Comparison of ENCODE assay signal across 11 mouse cellular contexts in genomic region chr11:5732401-5732800, GRCm38 (mm10). TPM values are rescaled to one million over a fixed set of nuclear protein-coding genes. Genes with fewer than 3 reads are reported as not detected.
DNase-seq lines count a peak whose midpoint lies in the region; ATAC-seq and TF ChIP-seq lines count a peak whose summit lies in the region.
"Had no signal": no experiment of that assay in that cellular context is flagged by ENCODE, and none has a peak within 500 bp of the region (broad histone marks: within the 10 kb centered on the region; RNA-seq: fewer than 3 reads in every experiment).

No protein-coding gene starts in this region.

- no peak overlapping the region for H3K27ac ChIP-seq in heart, embryonic 12.5 days (ENCODE audit: poor library complexity, severe bottlenecking)
- H3K27ac ChIP-seq in stomach, embryonic 14.5 days (ENCODE audit: low read length) = peak overlapping the region; percentile 1; the same call in 1 of the 2 replicates
- no peak overlapping the region for H3K27ac ChIP-seq in stomach, postnatal 0 days (replicated peaks)
- H3K27ac ChIP-seq in limb, embryonic 12.5 days = peak overlapping the region; percentile 46; the same call in 1 of the 2 replicates
- H3K27ac ChIP-seq: macrophage had no signal

- DNase-seq in heart, postnatal 14 days = no peak
- DNase-seq in stomach, postnatal 0 days (ENCODE audit: low spot score) = no peak
- DNase-seq in cerebellum, adult 9-10 months = no peak
- no peak for DNase-seq in adrenal gland, postnatal 36 days
- DNase-seq: kidney, postnatal 25 days; liver, postnatal 0 days; thymus, postnatal 25 days had no signal

- H3K9me3 ChIP-seq in heart, embryonic 12.5 days (replicated peaks) = no peaks in the 10 kb centered on the region
- no peaks in the 10 kb centered on the region for H3K9me3 ChIP-seq in stomach, embryonic 14.5 days (ENCODE audit: control insufficient read depth, low read depth, low read length)
- H3K9me3 ChIP-seq in stomach, postnatal 0 days (ENCODE audit: control insufficient read depth, low read length) = no peaks in the 10 kb centered on the region
- no peaks in the 10 kb centered on the region for H3K9me3 ChIP-seq in limb, embryonic 12.5 days

- H3K9ac ChIP-seq in heart, embryonic 12.5 days = peak overlapping the region; percentile 6; the same call in 1 of the 2 replicates
- H3K9ac ChIP-seq in stomach, embryonic 14.5 days (replicated peaks; ENCODE audit: low read depth, low read length) = no peak overlapping the region
- H3K9ac ChIP-seq in stomach, postnatal 0 days (ENCODE audit: low read length) = no peak overlapping the region
- H3K9ac ChIP-seq in limb, embryonic 12.5 days (replicated peaks) = no peak overlapping the region
- H3K9ac ChIP-seq: liver, postnatal 0 days had no signal

- H3K27me3 ChIP-seq in heart, embryonic 12.5 days (replicated peaks) = no peaks in the 10 kb centered on the region
- H3K27me3 ChIP-seq in stomach, embryonic 14.5 days (ENCODE audit: control insufficient read depth, insufficient read depth, low read length) = no peaks in the 10 kb centered on the region
- H3K27me3 ChIP-seq in stomach, postnatal 0 days (ENCODE audit: control insufficient read depth, insufficient read depth, low read length) = no peaks in the 10 kb centered on the region
- H3K27me3 ChIP-seq in limb, embryonic 12.5 days = no peaks in the 10 kb centered on the region

- H3K4me2 ChIP-seq in heart, embryonic 12.5 days = no peak overlapping the region
- H3K4me2 ChIP-seq in stomach, embryonic 14.5 days (replicated peaks; ENCODE audit: low read depth, low read length) = no peak overlapping the region
- H3K4me2 ChIP-seq in stomach, postnatal 0 days (replicated peaks; ENCODE audit: low read depth) = no peak overlapping the region
- no peak overlapping the region for H3K4me2 ChIP-seq in limb, embryonic 12.5 days

- no peak overlapping the region for H3K4me3 ChIP-seq in heart, embryonic 12.5 days
- no peak overlapping the region for H3K4me3 ChIP-seq in stomach, embryonic 14.5 days (ENCODE audit: low read depth, low read length)
- no peak overlapping the region for H3K4me3 ChIP-seq in stomach, postnatal 0 days (ENCODE audit: low read depth, low read length)
- no peak overlapping the region for H3K4me3 ChIP-seq in limb, embryonic 12.5 days (replicated peaks)

- no peak for TF ChIP-seq CTCF in stomach, postnatal 0 days (IDR thresholded peaks at IDR 0.05; ENCODE audit: low read depth)

- ATAC-seq in heart, embryonic 12.5 days (ENCODE audit: insufficient number of reproducible peaks, low FRiP score) = no peak
- ATAC-seq in stomach, embryonic 14.5 days (ENCODE audit: insufficient number of reproducible peaks, insufficient read depth, low FRiP score, low read depth) = 0 out of 2 replicates have a peak, but pooled peaks have one; percentile 21
- ATAC-seq in stomach, postnatal 0 days (ENCODE audit: low FRiP score, low TSS enrichment) = no peak; the same call in 1 of the 2 replicates
- peak; percentile 66 for ATAC-seq in limb, embryonic 12.5 days (ENCODE audit: insufficient number of reproducible peaks, insufficient read depth, low FRiP score, low TSS enrichment, low read depth)
- ATAC-seq: liver, postnatal 0 days had no signal

- no peak for TF ChIP-seq EP300 in stomach, postnatal 0 days (optimal IDR thresholded peaks at IDR 0.05)

- peaks cover 54% of the 10 kb centered on the region for H3K4me1 ChIP-seq in heart, embryonic 12.5 days (replicated peaks)
- H3K4me1 ChIP-seq in stomach, embryonic 14.5 days (ENCODE audit: control insufficient read depth, insufficient read depth, low read length) = 0 out of 2 replicates have a peak, but pooled peaks cover 8% of the 10 kb centered on the region
- H3K4me1 ChIP-seq in stomach, postnatal 0 days (replicated peaks; ENCODE audit: control insufficient read depth, insufficient read depth) = no peaks in the 10 kb centered on the region
- H3K4me1 ChIP-seq in limb, embryonic 12.5 days (replicated peaks) = peaks cover 19% of the 10 kb centered on the region; the same call in 1 of the 2 replicates

- WGBS in heart, embryonic 12.5 days = 75% methylated on average over 5 of the region's 5 CpGs
- 67% methylated on average over 5 of the region's 5 CpGs for WGBS in stomach, embryonic 14.5 days
- WGBS in stomach, postnatal 0 days = 65% methylated on average over 5 of the region's 5 CpGs
- WGBS in limb, embryonic 12.5 days = 80% methylated on average over 5 of the region's 5 CpGs

- H3K36me3 ChIP-seq in heart, embryonic 12.5 days = peaks cover 8% of the 10 kb centered on the region; the same call in 1 of the 2 replicates
- no peaks in the 10 kb centered on the region for H3K36me3 ChIP-seq in stomach, embryonic 14.5 days (ENCODE audit: control insufficient read depth, insufficient read depth, low read length)
- 0 out of 2 replicates have a peak, but pooled peaks cover 2% of the 10 kb centered on the region for H3K36me3 ChIP-seq in stomach, postnatal 0 days (ENCODE audit: control insufficient read depth, insufficient read depth, low read length)
- peaks cover 6% of the 10 kb centered on the region; the same call in 1 of the 2 replicates for H3K36me3 ChIP-seq in limb, embryonic 12.5 days

- intact Hi-C loops in heart, postnatal 14 days (cut with DNase I) = no loop called here

RNA-seq across cellular contexts. Expression of gene Mrps24, which starts 16.9 kb away (rescaled TPM):
- 167 and 171 TPM in 2 replicates for polyA plus RNA-seq in heart, embryonic 12.5 days (2016; fragmentation: Nextera tagmentation; extraction: Ambion mirVana)
- 100 to 1,000 TPM; 129 to 130 TPM for total RNA-seq in heart, postnatal 14 days (2021)
- polyA plus RNA-seq in stomach, embryonic 14.5 days (2014; fragmentation: Nextera tagmentation; extraction: Ambion mirVana) = 206 and 225 TPM in 2 replicates
- 219 and 225 TPM in 2 replicates for polyA plus RNA-seq in stomach, postnatal 0 days (2015; fragmentation: Nextera tagmentation; extraction: Ambion mirVana)
- 168 and 177 TPM in 2 replicates for polyA plus RNA-seq in limb, embryonic 12.5 days (2016; fragmentation: Nextera tagmentation; extraction: Ambion mirVana)
- 100 to 1,000 TPM; 117 to 202 TPM for total RNA-seq in adrenal gland, postnatal 36 days (2021)

RNA-seq across cellular contexts. Expression of gene Urgcp, which starts 29.8 kb away (rescaled TPM):
- polyA plus RNA-seq in heart, embryonic 12.5 days (2016; fragmentation: Nextera tagmentation; extraction: Ambion mirVana) = 32.2 and 33.8 TPM in 2 replicates
- total RNA-seq in heart, postnatal 14 days (2021) = 10 to 100 TPM; 55.6 to 66.5 TPM
- polyA plus RNA-seq in stomach, embryonic 14.5 days (2014; fragmentation: Nextera tagmentation; extraction: Ambion mirVana) = 14.2 and 14.4 TPM in 2 replicates
- polyA plus RNA-seq in stomach, postnatal 0 days (2015; fragmentation: Nextera tagmentation; extraction: Ambion mirVana) = 14.1 and 15.4 TPM in 2 replicates
- 24.6 and 25.7 TPM in 2 replicates for polyA plus RNA-seq in limb, embryonic 12.5 days (2016; fragmentation: Nextera tagmentation; extraction: Ambion mirVana)
- 10 to 100 TPM; 59.2 to 64.6 TPM for total RNA-seq in adrenal gland, postnatal 36 days (2021)

RNA-seq across cellular contexts. Expression of gene Dbnl, which starts 55.9 kb away (rescaled TPM):
- 87.0 and 88.0 TPM in 2 replicates for polyA plus RNA-seq in heart, embryonic 12.5 days (2016; fragmentation: Nextera tagmentation; extraction: Ambion mirVana)
- total RNA-seq in heart, postnatal 14 days (2021) = 10 to 100 TPM; 27.3 to 30.5 TPM
- 108 TPM in 2 replicates for polyA plus RNA-seq in stomach, embryonic 14.5 days (2014; fragmentation: Nextera tagmentation; extraction: Ambion mirVana)
- 99.8 and 104 TPM in 2 replicates for polyA plus RNA-seq in stomach, postnatal 0 days (2015; fragmentation: Nextera tagmentation; extraction: Ambion mirVana)
- polyA plus RNA-seq in limb, embryonic 12.5 days (2016; fragmentation: Nextera tagmentation; extraction: Ambion mirVana) = 122 and 123 TPM in 2 replicates
- total RNA-seq in adrenal gland, postnatal 36 days (2021) = 10 to 100 TPM; 67.3 to 73.6 TPM

Comparison
In these comparisons a context has a peak if more than half of its experiments do, and no peak if none do; other contexts are left out.
1. ATAC-seq: peak in stomach, embryonic 14.5 days (single experiment) and limb, embryonic 12.5 days (single experiment); none in heart, embryonic 12.5 days (single experiment) and stomach, postnatal 0 days (single experiment).
2. H3K27ac ChIP-seq: peak in stomach, embryonic 14.5 days (single experiment) and limb, embryonic 12.5 days (single experiment); none in heart, embryonic 12.5 days (single experiment) and stomach, postnatal 0 days (single experiment).